ENCODE assay signal across 21 mouse cellular contexts in genomic region chr12:13707747-13708146, GRCm38 (mm10).
DNase-seq lines count a peak whose midpoint lies in the region; ATAC-seq and TF ChIP-seq lines count a peak whose summit lies in the region.
"Had no signal": no experiment of that assay in that cellular context is flagged by ENCODE, and none has a peak within 500 bp of the region (broad histone marks: within the 10 kb centered on the region; RNA-seq: fewer than 3 reads in every experiment).

No protein-coding gene starts in this region.

- H3K9me3 ChIP-seq in lung, embryonic 14.5 days (ENCODE audit: low read depth, low read length) = no peaks in the 10 kb centered on the region
- H3K9me3 ChIP-seq: embryonic facial prominence, embryonic 15.5 days; forebrain, embryonic 10.5 days; kidney, embryonic 15.5 days; limb, embryonic 12.5 days; neural tube, embryonic 12.5 days had no signal

- 80% methylated on average over 5 of the region's 5 CpGs for WGBS in kidney, adult 2 months
- 79% methylated on average over 5 of the region's 5 CpGs for WGBS in lung, embryonic 14.5 days

- H3K4me2 ChIP-seq in lung, embryonic 14.5 days = no peak overlapping the region
- H3K4me2 ChIP-seq: embryonic facial prominence, embryonic 15.5 days; heart, embryonic 11.5 days; kidney, embryonic 15.5 days; limb, embryonic 12.5 days; neural tube, embryonic 12.5 days had no signal

- DNase-seq in cerebellum, postnatal 14 days = peak; percentile 39 to 43
- no peak for DNase-seq in cerebellum, adult 8-10 months
- DNase-seq in kidney, adult 2 months = no peak
- no peak for DNase-seq in kidney, adult 18-20 months
- DNase-seq in lung, embryonic 14.5 days = peak; percentile 40
- no peak for DNase-seq in lung, postnatal 4 days
- DNase-seq in ovary, postnatal 14 days (ENCODE audit: low spot score) = no peak
- DNase-seq: adrenal gland, postnatal 10 days; cerebellum, adult 9-10 months; embryo, embryonic 11 days; gastrocnemius, postnatal 25 days; heart, postnatal 4 days; thymus, postnatal 4 days had no signal

- no peaks in the 10 kb centered on the region for H3K27me3 ChIP-seq in kidney, adult 2 months (replicated peaks; ENCODE audit: control insufficient read depth, insufficient read depth, low read length)
- H3K27me3 ChIP-seq in lung, embryonic 14.5 days (ENCODE audit: insufficient read depth, low read length) = no peaks in the 10 kb centered on the region
- H3K27me3 ChIP-seq: embryonic facial prominence, embryonic 15.5 days; kidney, embryonic 15.5 days; limb, embryonic 12.5 days; megakaryocyte, embryonic 14.5 days; neural tube, embryonic 12.5 days had no signal

- no peak for ATAC-seq in lung, embryonic 14.5 days (ENCODE audit: insufficient read depth)

- no peak overlapping the region for H3K9ac ChIP-seq in lung, embryonic 14.5 days
- H3K9ac ChIP-seq: embryonic facial prominence, embryonic 15.5 days; kidney, embryonic 15.5 days; limb, embryonic 12.5 days; neural tube, embryonic 12.5 days had no signal

- no peak overlapping the region for H3K4me3 ChIP-seq in kidney, adult 2 months (ENCODE audit: insufficient read depth, low read depth, low read length)
- H3K4me3 ChIP-seq in lung, embryonic 14.5 days (ENCODE audit: low read depth, low read length) = no peak overlapping the region
- H3K4me3 ChIP-seq in cortical plate, adult 2 months (ENCODE audit: insufficient read depth, low read length) = no peak overlapping the region
- H3K4me3 ChIP-seq: embryonic facial prominence, embryonic 15.5 days; forebrain, embryonic 10.5 days; kidney, embryonic 15.5 days; limb, embryonic 12.5 days; megakaryocyte, embryonic 14.5 days; neural tube, embryonic 12.5 days had no signal

- H3K4me1 ChIP-seq in kidney, adult 2 months (ENCODE audit: control insufficient read depth, insufficient read depth, low read length) = no peaks in the 10 kb centered on the region
- no peaks in the 10 kb centered on the region for H3K4me1 ChIP-seq in lung, embryonic 14.5 days (ENCODE audit: insufficient read depth)
- no peaks in the 10 kb centered on the region; the same call in 1 of the 2 replicates for H3K4me1 ChIP-seq in cortical plate, adult 2 months (ENCODE audit: control insufficient read depth, insufficient read depth, low read length)
- H3K4me1 ChIP-seq: embryonic facial prominence, embryonic 15.5 days; kidney, embryonic 15.5 days; limb, embryonic 12.5 days; megakaryocyte, embryonic 14.5 days; neural tube, embryonic 12.5 days had no signal

- H3K27ac ChIP-seq in kidney, adult 2 months (ENCODE audit: insufficient read depth, low read depth, low read length) = no peak overlapping the region
- H3K27ac ChIP-seq in lung, embryonic 14.5 days (ENCODE audit: low read depth) = no peak overlapping the region
- H3K27ac ChIP-seq in cortical plate, adult 2 months (ENCODE audit: insufficient read depth, low read length) = no peak overlapping the region
- H3K27ac ChIP-seq: embryonic facial prominence, embryonic 15.5 days; forebrain, embryonic 10.5 days; kidney, embryonic 15.5 days; limb, embryonic 12.5 days; neural tube, embryonic 12.5 days had no signal

- TF ChIP-seq POLR2A in kidney, adult 2 months (IDR thresholded peaks at IDR 0.05; ENCODE audit: low read depth, low read length) = no peak
- TF ChIP-seq POLR2A in cortical plate, adult 2 months (IDR thresholded peaks at IDR 0.05; ENCODE audit: extremely low read depth, insufficient read depth, low read length) = no peak

- TF ChIP-seq CTCF in kidney, adult 2 months (conservative IDR thresholded peaks at IDR 0.05; ENCODE audit: insufficient read depth, insufficient read length, low read depth, low read length) = peak; percentile 32
- peak; percentile 39 for TF ChIP-seq CTCF in lung, embryonic 14.5 days (IDR thresholded peaks at IDR 0.05; ENCODE audit: low read depth)
- TF ChIP-seq CTCF in cortical plate, adult 2 months (IDR thresholded peaks at IDR 0.05; ENCODE audit: extremely low read depth, insufficient read depth, low read length) = peak; percentile 23; the same call in 1 of the 2 replicates

- no peaks in the 10 kb centered on the region for H3K36me3 ChIP-seq in kidney, adult 2 months (ENCODE audit: control insufficient read depth, insufficient read depth, low read length)
- H3K36me3 ChIP-seq in lung, embryonic 14.5 days (ENCODE audit: insufficient read depth) = no peaks in the 10 kb centered on the region
- H3K36me3 ChIP-seq: embryonic facial prominence, embryonic 15.5 days; forebrain, embryonic 10.5 days; kidney, embryonic 15.5 days; limb, embryonic 12.5 days; neural tube, embryonic 12.5 days had no signal

Comparison
In these comparisons a context has a peak if more than half of its experiments do, and no peak if none do; other contexts are left out.
1. DNase-seq: peak in cerebellum, postnatal 14 days (2 of 2) and lung, embryonic 14.5 days (single experiment); none in cerebellum, adult 8-10 months (single experiment), kidney, adult 2 months (single experiment), kidney, adult 18-20 months (single experiment), lung, postnatal 4 days (0 of 2) and ovary, postnatal 14 days (single experiment).
2. Peak in every context shown above with its lines, with median percentiles within 50 percentile points of each other: CTCF ChIP-seq.